Mouse (Mus musculus) urinary bladder, postnatal 4 days (tissue): ENCODE data around the gene 1190005I06Rik.

Experiments
- DNase-seq, 2 experiments: peaks; one replicate each; pipeline ENCODE4 v3.0.0; 2021 to 2022; ENCODE audit warnings: low spot score in 2 of 2

1190005I06Rik gene

GRCm38 (mm10) chr8:120667561-120668373, 20.3 kb upstream of the 1190005I06Rik start, which contains the start of the genes Gm27021 and Cox4i1:
TSS of gene Gm27021 (minus strand) at chr8:120668079.
TSS of gene Cox4i1 (plus strand) at chr8:120668222.
- peak; percentile 87 to 94 for DNase-seq

GRCm38 (mm10) chr8:120666807-120667470, 19.5 kb upstream of the 1190005I06Rik start:
- DNase-seq: no peak

- no peak for DNase-seq
Observed at GRCm38 (mm10) chr8:120665726-120666455, 18.5 kb upstream of the 1190005I06Rik start.

- no peak for DNase-seq
Observed at GRCm38 (mm10) chr8:120664566-120664965, 17.1 kb upstream of the 1190005I06Rik start.

- DNase-seq: no peak
Observed at GRCm38 (mm10) chr8:120657415-120657814, 10.0 kb upstream of the 1190005I06Rik start.

GRCm38 (mm10) chr8:120656322-120657052, 9.1 kb upstream of the 1190005I06Rik start:
- no peak for DNase-seq

- DNase-seq: peak; percentile 62 to 76
Observed at GRCm38 (mm10) chr8:120644663-120645062, 2.8 kb downstream of the 1190005I06Rik start.

- no peak for DNase-seq
Observed at GRCm38 (mm10) chr8:120642031-120642662, 5.3 kb downstream of the 1190005I06Rik start.

GRCm38 (mm10) chr8:120641245-120641644, 6.2 kb downstream of the 1190005I06Rik start:
- DNase-seq: no peak

GRCm38 (mm10) chr8:120634329-120634839, 13.0 kb downstream of the 1190005I06Rik start:
- DNase-seq: peak; percentile 43 to 67

- no peak for DNase-seq
Observed at GRCm38 (mm10) chr8:120633665-120634271, 13.7 kb downstream of the 1190005I06Rik start.

GRCm38 (mm10) chr8:120632969-120633664, 14.3 kb downstream of the 1190005I06Rik start:
- no peak for DNase-seq

- no peak for DNase-seq
Observed at GRCm38 (mm10) chr8:120631441-120632375, 15.7 kb downstream of the 1190005I06Rik start.

- DNase-seq: no peak
Observed at GRCm38 (mm10) chr8:120630848-120631247, 16.6 kb downstream of the 1190005I06Rik start.

- no peak for DNase-seq
Observed at GRCm38 (mm10) chr8:120630031-120630430, 17.4 kb downstream of the 1190005I06Rik start.

GRCm38 (mm10) chr8:120627298-120627697, 20.1 kb downstream of the 1190005I06Rik start:
- DNase-seq: no peak

GRCm38 (mm10) chr8:120626461-120626860, 21.0 kb downstream of the 1190005I06Rik start:
- no peak for DNase-seq

- no peak for DNase-seq
Observed at GRCm38 (mm10) chr8:120623608-120624007, 23.8 kb downstream of the 1190005I06Rik start.

GRCm38 (mm10) chr8:120622161-120622560, 25.3 kb downstream of the 1190005I06Rik start:
- DNase-seq: no peak
